ENCODE assay signal across 7 mouse cellular contexts in genomic region chr10:61877787-61878186, GRCm38 (mm10).
DNase-seq lines count a peak whose midpoint lies in the region; ATAC-seq lines count a peak whose summit lies in the region.

No protein-coding gene starts in this region.

- peak; percentile 70 for ATAC-seq in megakaryocyte-erythroid progenitor cell, adult 5-6 weeks (replicated peaks; ENCODE audit: low FRiP score, low TSS enrichment, poor library complexity, severe bottlenecking)

- peak; percentile 85 for DNase-seq in ZHBTc4 (ENCODE audit: low read depth, low spot score)
- peak; percentile 73 to 85 for DNase-seq in cerebellum, postnatal 25 days
- peak; percentile 57 to 58 for DNase-seq in frontal cortex, postnatal 36 days (ENCODE audit: low spot score in 2 of 2)
- DNase-seq in hindlimb bud, embryonic 11.5 days (ENCODE audit: extremely low spot score, low read depth, low spot score), result peak; percentile 63
- peak; percentile 50 to 75 for DNase-seq in left cerebral cortex, adult 18-20 months (ENCODE audit: low spot score in 2 of 2)
- DNase-seq in spleen, adult 12 weeks (ENCODE audit: low spot score), result peak; percentile 7

Comparison
In these comparisons a context has a peak if more than half of its experiments do, and no peak if none do; other contexts are left out.
1. Peak in every context shown above with its lines: DNase-seq and ATAC-seq.
2. DNase-seq: peak in every context shown above with its lines; median percentile 85 in ZHBTc4; 79 in cerebellum, postnatal 25 days; 63 in hindlimb bud, embryonic 11.5 days; 62 in left cerebral cortex, adult 18-20 months; 58 in frontal cortex, postnatal 36 days; 7 in spleen, adult 12 weeks.